Mouse (Mus musculus): ENCODE measurements around the gene Sys1. TPM values are rescaled to one million over a fixed set of nuclear protein-coding genes. Genes with fewer than 3 reads are reported as not detected.
A peak's percentile ranks its signal among the peaks of the same experiment; 100 is the strongest.

Sys1 gene
- polyA plus RNA-seq, 1 experiment: 111 TPM

GRCm38 (mm10) chr2:164496331-164496730, 39.6 kb downstream of the Sys1 start:
- H3K36me3 ChIP-seq (ENCODE audit: control insufficient read depth, insufficient read depth, low read length): peaks cover 12% of the 10 kb centered on the region
- no peaks in the 10 kb centered on the region for H3K4me1 ChIP-seq (ENCODE audit: control insufficient read depth, insufficient read depth, insufficient read length)
- no peak for DNase-seq (ENCODE audit: low read depth in 1 of 2, low spot score in 2 of 2)
- no peaks in the 10 kb centered on the region for H3K27me3 ChIP-seq (ENCODE audit: control insufficient read depth, insufficient read depth, low read length)
- WGBS: 5% methylated on average over 1 of the region's 1 CpGs
- H3K4me3 ChIP-seq (ENCODE audit: extremely low read depth, insufficient read depth, insufficient read length): no peak overlapping the region
- no peak overlapping the region for H3K27ac ChIP-seq (ENCODE audit: insufficient read depth, low read length)
- TF ChIP-seq CTCF (IDR thresholded peaks at IDR 0.05; ENCODE audit: extremely low read depth, insufficient read depth, insufficient read length, insufficient replicate concordance) (no peak), POLR2A (IDR thresholded peaks at IDR 0.05; ENCODE audit: low read depth, low read length) (no peak)

DNA sequence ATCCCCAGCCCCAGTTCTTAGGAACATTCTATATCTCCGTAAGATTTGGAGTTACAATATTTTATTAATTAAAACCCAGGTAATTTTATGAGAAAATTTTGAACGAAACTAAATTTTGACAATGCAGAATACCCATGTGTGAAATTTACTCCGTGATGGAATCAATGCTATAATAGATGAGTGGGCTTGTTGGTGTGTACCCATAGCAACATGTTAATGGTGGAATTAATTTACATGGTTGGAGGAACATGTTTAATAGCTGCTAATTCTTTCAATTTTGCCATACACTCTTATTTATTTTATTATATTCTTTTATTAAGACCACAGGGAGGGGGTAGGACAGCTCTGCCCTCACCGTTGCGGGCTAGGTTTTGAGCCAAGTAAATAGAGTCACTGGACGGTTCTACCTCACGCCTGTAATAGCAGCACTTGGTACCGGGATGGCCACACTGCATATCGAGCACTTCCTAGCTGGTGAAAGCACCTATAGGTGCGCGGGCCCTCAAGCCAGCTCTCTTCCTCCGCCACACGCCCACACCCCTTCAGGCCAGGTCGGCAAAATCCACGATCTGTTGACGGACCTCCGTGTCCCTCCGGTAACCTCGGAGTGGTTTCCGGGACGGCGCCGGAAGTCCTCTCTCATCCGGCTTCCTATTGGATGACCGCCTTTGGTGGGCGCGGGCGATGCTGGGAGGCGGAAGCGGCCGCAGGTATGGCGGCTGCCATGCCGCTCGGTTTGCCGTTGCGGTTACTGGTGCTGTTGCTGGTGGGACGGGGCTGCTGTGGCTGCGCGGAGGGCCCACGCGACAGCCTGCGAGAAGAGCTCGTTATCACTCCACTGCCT, 40.3 kb downstream of the Sys1 start, which contains the start of gene Pigt:
Gene Pigt (plus strand): TSS at position 674 of the 844 bp plus-strand sequence.
- H3K4me1 ChIP-seq (ENCODE audit: control insufficient read depth, insufficient read depth, insufficient read length): no peaks in the 10 kb centered on the region
- peak; percentile 59 to 86 for DNase-seq (ENCODE audit: low read depth in 1 of 2, low spot score in 2 of 2)
- H3K4me3 ChIP-seq (ENCODE audit: extremely low read depth, insufficient read depth, insufficient read length): peak within 1 kb of the TSS; percentile 94
- 5% methylated on average over 43 of the region's 43 CpGs for WGBS
- H3K27me3 ChIP-seq (ENCODE audit: control insufficient read depth, insufficient read depth, low read length): no peaks in the 10 kb centered on the region
- peak within 1 kb of the TSS; percentile 78 for H3K27ac ChIP-seq (ENCODE audit: insufficient read depth, low read length)
- TF ChIP-seq CTCF (IDR thresholded peaks at IDR 0.05; ENCODE audit: extremely low read depth, insufficient read depth, insufficient read length, insufficient replicate concordance) (no peak), POLR2A (IDR thresholded peaks at IDR 0.05; ENCODE audit: low read depth, low read length) (peak; percentile 88)
- peaks cover 18% of the 10 kb centered on the region for H3K36me3 ChIP-seq (ENCODE audit: control insufficient read depth, insufficient read depth, low read length)

GRCm38 (mm10) chr2:164497691-164498268, 41.0 kb downstream of the Sys1 start:
- Histone ChIP-seq H3K4me3 (ENCODE audit: extremely low read depth, insufficient read depth, insufficient read length) (peak overlapping the region; percentile 94), H3K36me3 (ENCODE audit: control insufficient read depth, insufficient read depth, low read length) (peaks cover 24% of the 10 kb centered on the region), H3K27ac (ENCODE audit: insufficient read depth, low read length) (peak overlapping the region; percentile 48; the same call in 1 of the 2 replicates), H3K27me3 (ENCODE audit: control insufficient read depth, insufficient read depth, low read length) (no peaks in the 10 kb centered on the region), H3K4me1 (ENCODE audit: control insufficient read depth, insufficient read depth, insufficient read length) (no peaks in the 10 kb centered on the region)
- no peak for TF ChIP-seq CTCF (IDR thresholded peaks at IDR 0.05; ENCODE audit: extremely low read depth, insufficient read depth, insufficient read length, insufficient replicate concordance)
- TF ChIP-seq POLR2A (IDR thresholded peaks at IDR 0.05; ENCODE audit: low read depth, low read length): no peak
- no peak for DNase-seq (ENCODE audit: low read depth in 1 of 2, low spot score in 2 of 2)
- 7% methylated on average over 21 of the region's 21 CpGs for WGBS

- no peaks in the 10 kb centered on the region for H3K4me1 ChIP-seq (ENCODE audit: control insufficient read depth, insufficient read depth, insufficient read length)
- WGBS: 85% methylated on average over 5 of the region's 5 CpGs
- no peak overlapping the region for H3K27ac ChIP-seq (ENCODE audit: insufficient read depth, low read length)
- H3K27me3 ChIP-seq (ENCODE audit: control insufficient read depth, insufficient read depth, low read length): no peaks in the 10 kb centered on the region
- H3K4me3 ChIP-seq (ENCODE audit: extremely low read depth, insufficient read depth, insufficient read length): no peak overlapping the region
- peaks cover 33% of the 10 kb centered on the region for H3K36me3 ChIP-seq (ENCODE audit: control insufficient read depth, insufficient read depth, low read length)
- no peak for TF ChIP-seq CTCF (IDR thresholded peaks at IDR 0.05; ENCODE audit: extremely low read depth, insufficient read depth, insufficient read length, insufficient replicate concordance)
- TF ChIP-seq POLR2A (IDR thresholded peaks at IDR 0.05; ENCODE audit: low read depth, low read length): no peak
- DNase-seq (ENCODE audit: low read depth in 1 of 2, low spot score in 2 of 2): no peak
Measured at GRCm38 (mm10) chr2:164499317-164499716, 42.6 kb downstream of the Sys1 start.

GRCm38 (mm10) chr2:164500511-164500910, 43.7 kb downstream of the Sys1 start:
- H3K4me3 ChIP-seq (ENCODE audit: extremely low read depth, insufficient read depth, insufficient read length): no peak overlapping the region
- peaks cover 40% of the 10 kb centered on the region for H3K36me3 ChIP-seq (ENCODE audit: control insufficient read depth, insufficient read depth, low read length)
- no peak for DNase-seq (ENCODE audit: low read depth in 1 of 2, low spot score in 2 of 2)
- H3K4me1 ChIP-seq (ENCODE audit: control insufficient read depth, insufficient read depth, insufficient read length): no peaks in the 10 kb centered on the region
- TF ChIP-seq POLR2A (IDR thresholded peaks at IDR 0.05; ENCODE audit: low read depth, low read length): no peak
- TF ChIP-seq CTCF (IDR thresholded peaks at IDR 0.05; ENCODE audit: extremely low read depth, insufficient read depth, insufficient read length, insufficient replicate concordance): no peak
- H3K27ac ChIP-seq (ENCODE audit: insufficient read depth, low read length): no peak overlapping the region
- 92% methylated on average over 7 of the region's 7 CpGs for WGBS
- no peaks in the 10 kb centered on the region for H3K27me3 ChIP-seq (ENCODE audit: control insufficient read depth, insufficient read depth, low read length)

DNA sequence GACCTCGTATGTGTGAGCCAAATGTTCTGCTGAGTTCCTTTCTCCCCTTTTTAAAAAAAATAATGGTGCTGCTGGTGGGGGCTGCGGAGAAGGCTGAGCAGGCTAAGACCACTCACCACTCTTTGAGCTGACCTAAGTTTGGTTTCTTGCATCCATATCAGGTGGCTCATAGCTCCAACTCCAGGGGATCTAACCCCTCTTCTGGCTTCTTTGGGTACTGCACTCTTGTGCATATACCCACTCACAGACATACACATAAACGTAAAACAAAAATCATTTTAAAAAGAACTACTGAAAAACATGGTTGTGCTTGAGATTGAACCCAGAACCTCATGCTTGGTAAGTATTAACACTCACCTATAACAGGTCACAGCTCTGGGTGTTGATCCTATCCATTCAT, 48.2 kb downstream of the Sys1 start:
- no peaks in the 10 kb centered on the region for H3K4me1 ChIP-seq (ENCODE audit: control insufficient read depth, insufficient read depth, insufficient read length)
- H3K27ac ChIP-seq (ENCODE audit: insufficient read depth, low read length): no peak overlapping the region
- no peaks in the 10 kb centered on the region for H3K27me3 ChIP-seq (ENCODE audit: control insufficient read depth, insufficient read depth, low read length)
- TF ChIP-seq POLR2A (IDR thresholded peaks at IDR 0.05; ENCODE audit: low read depth, low read length): no peak
- no peak for TF ChIP-seq CTCF (IDR thresholded peaks at IDR 0.05; ENCODE audit: extremely low read depth, insufficient read depth, insufficient read length, insufficient replicate concordance)
- 93% methylated on average over 3 of the region's 3 CpGs for WGBS
- no peak overlapping the region for H3K4me3 ChIP-seq (ENCODE audit: extremely low read depth, insufficient read depth, insufficient read length)
- H3K36me3 ChIP-seq (ENCODE audit: control insufficient read depth, insufficient read depth, low read length): peaks cover 43% of the 10 kb centered on the region
- DNase-seq (ENCODE audit: low read depth in 1 of 2, low spot score in 2 of 2): no peak

Data from spleen, adult 2 months (tissue).